Mouse (Mus musculus) kidney, adult 2 months (tissue): ENCODE results near the gene Arid1b.

Source experiments
- CTCF ChIP-seq: fragments of 200-500 bp; conservative IDR thresholded peaks from 2 replicates; pipeline ENCODE4 v1.5.1; 2011; ENCODE audit warnings: low read depth, mild to moderate bottlenecking, control low read depth, low read length, moderate library complexity, mixed read lengths; ENCODE audit not compliant: insufficient read depth, insufficient read length
- POLR2A ChIP-seq: fragments of 200-500 bp; IDR thresholded peaks from one replicate; pipeline ENCODE4 v1.6.1; 2011; ENCODE audit warnings: low read depth, low read length, control low read depth

DNA sequence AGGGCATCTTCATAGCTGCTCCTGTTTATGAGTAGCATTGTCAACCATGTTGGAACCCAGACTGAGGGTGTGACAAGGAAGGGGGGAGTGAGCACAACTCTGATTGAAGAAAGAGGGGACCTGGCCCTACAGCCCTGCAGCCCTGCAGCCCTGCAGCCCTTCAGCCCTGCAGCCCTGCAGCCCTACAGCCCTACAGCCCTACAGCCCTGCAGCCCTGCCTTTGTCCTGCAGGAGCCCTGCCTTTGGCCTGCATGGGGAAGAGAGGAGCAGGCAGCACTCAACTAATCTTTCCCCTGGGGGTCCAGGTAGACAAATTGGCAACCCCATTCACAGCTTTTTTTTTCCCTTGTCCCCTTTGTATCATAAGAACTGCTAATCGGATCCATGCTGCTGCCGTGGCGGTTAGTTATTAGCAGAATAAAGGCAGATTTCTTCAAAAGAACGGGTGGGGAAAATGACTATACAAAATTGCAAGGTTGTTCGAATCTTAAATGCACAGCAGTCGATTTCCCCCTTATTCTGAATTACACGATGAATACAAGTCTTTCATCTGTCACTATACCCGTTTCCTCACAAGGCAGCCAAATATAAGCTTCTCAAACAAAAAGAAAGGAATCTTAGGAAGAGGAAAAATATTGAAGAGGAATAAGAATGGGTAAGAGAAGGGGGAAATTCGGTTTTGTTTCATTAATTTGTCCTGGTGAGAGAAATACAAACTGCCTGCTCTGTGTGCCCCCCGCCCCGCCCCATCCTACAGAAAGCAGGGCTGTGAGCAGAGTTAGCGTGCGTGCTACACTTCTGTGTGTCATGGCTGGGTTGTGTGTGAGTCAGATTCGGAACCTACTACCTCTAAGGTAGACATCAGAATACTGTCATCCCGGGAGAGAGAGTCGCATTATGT, 260.8 kb downstream of the Arid1b start:
- TF ChIP-seq CTCF (no peak), POLR2A (no peak)
